Mouse (Mus musculus): ENCODE measurements around the gene Abhd17a. TPM values are rescaled to one million over a fixed set of nuclear protein-coding genes. Genes with fewer than 3 reads are reported as not detected.

Gene Abhd17a
- total and polyA plus RNA-seq, 3 experiments = 37.2 to 49.1 (median 48.0) TPM

DNA sequence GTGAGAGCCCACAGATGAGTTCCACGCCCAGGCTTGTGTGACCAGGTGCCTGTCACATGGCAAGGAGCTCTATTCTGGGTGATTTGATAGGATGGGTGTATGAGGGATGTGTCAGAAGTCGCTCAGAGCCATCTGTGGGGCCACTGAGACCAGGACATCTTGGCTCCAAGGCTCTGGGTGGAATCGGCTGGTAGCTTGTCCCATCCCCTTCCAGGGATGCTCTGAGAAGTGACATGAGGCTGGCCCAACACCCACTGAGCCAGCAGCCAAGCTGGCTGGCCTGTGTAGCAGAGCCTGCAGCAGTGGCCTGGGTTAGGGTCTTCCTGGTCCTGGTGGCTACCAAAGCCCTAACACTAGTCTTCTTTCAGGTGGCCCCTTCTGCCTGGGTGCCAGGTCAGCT is 18.3 kb upstream of the Abhd17a start:
- dilution Hi-C loops (cut with MboI; ENCODE audit: extremely low pct_ligation_motif_present, extremely low pct_unique_long_range_greater_than_20kb, low sequenced_read_pairs) = no loop called here
- DNase-seq (ENCODE audit: extremely low read depth) = no peak
- Histone ChIP-seq H3K9ac (ENCODE audit: insufficient read depth, low read depth) (no peak overlapping the region), H3K4me1 (ENCODE audit: control insufficient read depth in 1 of 2, insufficient read depth in 2 of 2) (peaks cover 30 to 67% of the 10 kb centered on the region in 2 experiments), H3K4me3 (replicated peaks in 1 of 3; ENCODE audit: low read depth in 2 of 3, low read length in 2 of 3, poor library complexity in 1 of 3) (no peak overlapping the region), H3K27ac (ENCODE audit: insufficient read depth, low read depth) (no peak overlapping the region), H3K79me2 (replicated peaks; ENCODE audit: control insufficient read depth, extremely low read depth, insufficient read depth, poor library complexity, severe bottlenecking) (peaks cover 32% of the 10 kb centered on the region), H3K27me3 (replicated peaks) (no peaks in the 10 kb centered on the region), H3K9me3 (replicated peaks; ENCODE audit: low read length) (no peaks in the 10 kb centered on the region), H3K36me3 (replicated peaks in 1 of 2; ENCODE audit: control insufficient read depth in 1 of 2, insufficient read depth in 1 of 2, low read length in 1 of 2) (peaks cover 57 to 84% of the 10 kb centered on the region in 2 experiments), H3K4me2 (ENCODE audit: insufficient read depth, low read depth, poor library complexity, severe bottlenecking) (no peak overlapping the region)
- in situ Hi-C loops (cut with MboI; ENCODE audit: low pct_ligation_motif_present, low pct_unique_long_range_greater_than_20kb, low sequenced_read_pairs) = no loop called here
- TF ChIP-seq MAX (IDR thresholded peaks at IDR 0.05; ENCODE audit: low read length) (no peak), MAZ (IDR thresholded peaks at IDR 0.05; ENCODE audit: low read depth, low read length) (no peak), MXI1 (IDR thresholded peaks at IDR 0.05; ENCODE audit: low read depth, low read length) (no peak), EP300 (IDR thresholded peaks at IDR 0.05; ENCODE audit: low read length) (no peak), RAD21 (IDR thresholded peaks at IDR 0.05; ENCODE audit: low read depth, low read length) (no peak), KAT2A (IDR thresholded peaks at IDR 0.05; ENCODE audit: insufficient replicate concordance, low read length) (no peak), IRF4 (IDR thresholded peaks at IDR 0.05; ENCODE audit: low read depth, low read length) (no peak), RCOR1 (conservative IDR thresholded peaks at IDR 0.05; ENCODE audit: low read depth, low read length) (no peak), GABPA (IDR thresholded peaks at IDR 0.05; ENCODE audit: insufficient replicate concordance, low read depth, low read length) (no peak), SIN3A (IDR thresholded peaks at IDR 0.05; ENCODE audit: low read length) (no peak), USF2 (conservative IDR thresholded peaks at IDR 0.05; ENCODE audit: low read depth, low read length) (no peak), ZKSCAN1 (IDR thresholded peaks at IDR 0.05; ENCODE audit: borderline replicate concordance, low read depth, low read length) (no peak), ZMIZ1 (IDR thresholded peaks at IDR 0.05; ENCODE audit: low read depth, low read length) (no peak), JUN (IDR thresholded peaks at IDR 0.05; ENCODE audit: insufficient read depth, low read depth, low read length) (no peak), CHD2 (IDR thresholded peaks at IDR 0.05; ENCODE audit: low read length) (no peak)

GRCm38 (mm10) chr10:80606737-80607350 is 16.7 kb upstream of the Abhd17a start:
- H3K9me3 ChIP-seq (replicated peaks; ENCODE audit: low read length) = no peaks in the 10 kb centered on the region
- in situ Hi-C loops (cut with MboI; ENCODE audit: low pct_ligation_motif_present, low pct_unique_long_range_greater_than_20kb, low sequenced_read_pairs) = no loop called here
- no peaks in the 10 kb centered on the region for H3K27me3 ChIP-seq (replicated peaks)
- H3K27ac ChIP-seq (ENCODE audit: insufficient read depth, low read depth) = no peak overlapping the region
- H3K79me2 ChIP-seq (replicated peaks; ENCODE audit: control insufficient read depth, extremely low read depth, insufficient read depth, poor library complexity, severe bottlenecking) = peaks cover 35% of the 10 kb centered on the region
- peaks cover 47 to 73% of the 10 kb centered on the region in 2 experiments for H3K36me3 ChIP-seq (replicated peaks in 1 of 2; ENCODE audit: control insufficient read depth in 1 of 2, insufficient read depth in 1 of 2, low read length in 1 of 2)
- no peak overlapping the region for H3K4me3 ChIP-seq (replicated peaks in 1 of 3; ENCODE audit: low read depth in 2 of 3, low read length in 2 of 3, poor library complexity in 1 of 3)
- no peak for DNase-seq (ENCODE audit: extremely low read depth)
- H3K9ac ChIP-seq (ENCODE audit: insufficient read depth, low read depth) = no peak overlapping the region
- no peak overlapping the region for H3K4me2 ChIP-seq (ENCODE audit: insufficient read depth, low read depth, poor library complexity, severe bottlenecking)
- H3K4me1 ChIP-seq (ENCODE audit: control insufficient read depth in 1 of 2, insufficient read depth in 2 of 2) = peaks cover 27 to 63% of the 10 kb centered on the region in 2 experiments
- dilution Hi-C loops (cut with MboI; ENCODE audit: extremely low pct_ligation_motif_present, extremely low pct_unique_long_range_greater_than_20kb, low sequenced_read_pairs) = no loop called here
- TF ChIP-seq ZKSCAN1 (IDR thresholded peaks at IDR 0.05; ENCODE audit: borderline replicate concordance, low read depth, low read length) (no peak), TBP (conservative IDR thresholded peaks at IDR 0.05; ENCODE audit: low read depth, low read length) (no peak), MYC (IDR thresholded peaks at IDR 0.05; ENCODE audit: low read depth, low read length) (no peak), IRF4 (IDR thresholded peaks at IDR 0.05; ENCODE audit: low read depth, low read length) (no peak), MEF2A (IDR thresholded peaks at IDR 0.05; ENCODE audit: borderline replicate concordance, low read depth, low read length) (no peak), KAT2A (IDR thresholded peaks at IDR 0.05; ENCODE audit: insufficient replicate concordance, low read length) (no peak), MAX (IDR thresholded peaks at IDR 0.05; ENCODE audit: low read length) (no peak), HCFC1 (IDR thresholded peaks at IDR 0.05; ENCODE audit: low read depth, low read length) (no peak)

Data from CH12.LX (cell line).